Mouse (Mus musculus) gastrocnemius, adult 2 months (tissue): ENCODE measurements around the gene Efcab9. TPM values are rescaled to one million over a fixed set of nuclear protein-coding genes. Genes with fewer than 3 reads are reported as not detected.

Source experiments
- DNase-seq: peaks from one replicate; pipeline ENCODE4 v3.0.0; 2022
- H3K27ac ChIP-seq: fragments of 200-600 bp; 2 replicates; pipeline ENCODE4 v1.8.1; 2022; ENCODE audit warnings: mild to moderate bottlenecking
- H3K4me3 ChIP-seq: fragments of 200-600 bp; 2 replicates; pipeline ENCODE4 v1.8.1; 2022; ENCODE audit warnings: mild to moderate bottlenecking, moderate library complexity
- CTCF ChIP-seq: fragments of 200-600 bp; IDR thresholded peaks from 2 replicates; pipeline ENCODE4 v1.8.1; 2022; ENCODE audit warnings: antibody characterized with exemption, mild to moderate bottlenecking, moderate library complexity
- intact Hi-C: fragments of 180-260 bp; cut with DNase I; formaldehyde crosslinking; loops from one replicate; pipeline ENCODE4 v1.15.1; 2025
- total RNA-seq, 2 experiments: library from RNA; stranded (reverse); gene quantifications; 2 replicates each; pipeline ENCODE4 v1.2.3; 2021

Gene Efcab9
- total RNA-seq, 2 experiments from 2014 or later = 1.0 to 2.0 TPM

GRCm38 (mm10) chr11:32565088-32565487 is 33.2 kb upstream of the Efcab9 start:
- intact Hi-C loops = no loop called here
- H3K4me3 ChIP-seq = peak overlapping the region; percentile 9; the same call in 1 of the 2 replicates
- peak overlapping the region; percentile 74 for H3K27ac ChIP-seq
- DNase-seq = peak; percentile 65
- no peak for TF ChIP-seq CTCF

- no peak for TF ChIP-seq CTCF
- H3K27ac ChIP-seq = peak overlapping the region; percentile 74
- intact Hi-C loops = no loop called here
- no peak for DNase-seq
- peak overlapping the region; percentile 9; the same call in 1 of the 2 replicates for H3K4me3 ChIP-seq
These were observed 32.7 kb upstream of the Efcab9 start for GRCm38 (mm10) chr11:32564629-32565028.

GRCm38 (mm10) chr11:32563660-32564059 is 31.8 kb upstream of the Efcab9 start:
- DNase-seq = no peak
- intact Hi-C loops = no loop called here
- Histone ChIP-seq H3K27ac (peak overlapping the region; percentile 74; the same call in 1 of the 2 replicates), H3K4me3 (no peak overlapping the region)
- TF ChIP-seq CTCF = no peak

- intact Hi-C loops = no loop called here
- DNase-seq = no peak
- no peak for TF ChIP-seq CTCF
- Histone ChIP-seq H3K27ac (peak overlapping the region; percentile 43; the same call in 1 of the 2 replicates), H3K4me3 (no peak overlapping the region)
These were observed 30.8 kb upstream of the Efcab9 start for GRCm38 (mm10) chr11:32562706-32563105.

DNA sequence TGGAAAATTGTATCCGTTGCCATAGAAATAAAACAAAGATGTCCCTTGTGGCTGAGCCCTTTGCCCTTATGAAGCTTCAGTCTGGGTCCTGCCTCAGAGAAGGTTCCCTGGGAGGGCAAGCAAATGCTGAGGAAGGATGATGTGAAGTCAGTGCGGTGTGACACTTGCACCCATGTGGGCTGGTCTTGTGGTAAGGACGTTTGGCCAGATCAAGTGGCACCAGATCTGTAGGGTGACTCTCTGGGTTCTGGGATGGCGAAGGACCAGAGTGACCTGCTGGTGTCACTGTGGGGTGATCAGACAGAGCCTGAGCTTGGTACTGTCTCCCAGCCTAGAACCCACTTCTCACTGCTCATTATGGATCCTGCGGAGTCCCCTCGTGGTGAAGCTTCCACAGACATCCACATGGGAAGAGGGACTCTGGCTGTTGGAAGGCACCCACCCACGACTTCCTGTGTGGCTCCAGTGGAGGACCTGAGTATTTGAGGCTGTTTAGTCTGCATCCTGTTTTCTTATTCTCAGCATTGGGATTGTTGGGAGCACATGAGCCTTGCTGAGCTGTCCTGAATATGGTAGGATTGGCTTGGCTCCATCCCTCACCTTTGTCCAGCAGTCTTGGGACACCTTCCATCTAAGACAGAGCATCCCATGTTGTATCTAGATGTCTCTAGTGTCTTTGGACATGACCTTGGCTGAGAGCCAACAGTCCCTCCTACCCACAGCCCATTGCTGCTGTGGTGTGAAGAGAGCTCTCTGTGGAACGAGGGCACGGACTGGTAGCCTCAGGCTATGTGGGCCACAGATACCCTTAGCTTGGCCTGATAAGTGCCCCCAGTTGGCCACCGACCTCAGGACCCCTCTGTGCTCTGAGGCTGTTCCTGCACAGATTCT is 29.8 kb upstream of the Efcab9 start:
- Histone ChIP-seq H3K4me3 (no peak overlapping the region), H3K27ac (peak overlapping the region; percentile 53)
- no peak for TF ChIP-seq CTCF
- no peak for DNase-seq
- intact Hi-C loops = no loop called here

- Histone ChIP-seq H3K27ac (peak overlapping the region; percentile 16; the same call in 1 of the 2 replicates), H3K4me3 (no peak overlapping the region)
- intact Hi-C loops = no loop called here
- no peak for DNase-seq
- TF ChIP-seq CTCF = no peak
These were observed 28.3 kb upstream of the Efcab9 start for GRCm38 (mm10) chr11:32560015-32560770.

GRCm38 (mm10) chr11:32558677-32559076 is 26.8 kb upstream of the Efcab9 start:
- peak; percentile 50 for DNase-seq
- H3K27ac ChIP-seq = peak overlapping the region; percentile 20; the same call in 1 of the 2 replicates
- intact Hi-C loops = no loop called here
- no peak for TF ChIP-seq CTCF
- H3K4me3 ChIP-seq = no peak overlapping the region

GRCm38 (mm10) chr11:32558026-32558425 is 26.1 kb upstream of the Efcab9 start:
- intact Hi-C loops = no loop called here
- no peak overlapping the region for H3K4me3 ChIP-seq
- no peak for DNase-seq
- TF ChIP-seq CTCF = no peak
- peak overlapping the region; percentile 20; the same call in 1 of the 2 replicates for H3K27ac ChIP-seq

DNA sequence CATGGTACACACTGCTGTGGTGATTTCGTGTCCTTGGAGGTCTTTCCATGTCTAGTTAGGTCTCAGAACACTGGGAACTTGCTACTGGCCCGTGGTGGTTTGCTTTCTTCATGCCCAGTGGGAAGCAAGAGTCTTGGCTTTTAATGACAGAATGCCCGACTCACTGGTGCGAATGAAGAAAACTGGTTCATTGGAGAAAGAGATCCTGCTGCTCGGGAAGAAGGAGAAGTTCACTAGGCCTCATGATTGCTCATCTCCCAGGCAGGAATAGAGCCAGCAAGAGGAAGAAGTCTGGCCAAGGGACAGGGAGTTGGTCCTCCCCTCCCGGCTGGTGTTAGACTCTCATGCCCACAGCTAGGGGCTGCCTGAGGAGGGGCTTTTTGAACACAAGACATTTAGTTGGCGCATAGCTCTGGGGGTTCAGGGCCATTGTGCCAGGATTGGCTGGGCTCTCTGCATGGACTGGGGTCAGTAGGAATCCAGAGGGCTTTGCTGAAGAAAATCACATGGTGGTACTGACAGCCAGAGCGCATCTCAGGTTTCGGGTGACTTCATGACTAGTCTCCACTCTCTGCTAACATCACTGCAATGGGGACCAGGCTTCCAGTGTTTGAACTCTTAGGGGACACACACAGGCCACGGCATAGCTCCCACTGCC is 24.6 kb upstream of the Efcab9 start:
- peak; percentile 50 for DNase-seq
- peak overlapping the region; percentile 56 for H3K27ac ChIP-seq
- no peak overlapping the region for H3K4me3 ChIP-seq
- intact Hi-C loops = no loop called here
- no peak for TF ChIP-seq CTCF

GRCm38 (mm10) chr11:32555103-32555689 is 23.3 kb upstream of the Efcab9 start:
- no peak for DNase-seq
- Histone ChIP-seq H3K4me3 (no peak overlapping the region), H3K27ac (no peak overlapping the region; the same call in 1 of the 2 replicates)
- intact Hi-C loops = no loop called here
- no peak for TF ChIP-seq CTCF

GRCm38 (mm10) chr11:32554141-32555091 is 22.5 kb upstream of the Efcab9 start:
- intact Hi-C loops = no loop called here
- TF ChIP-seq CTCF = no peak
- no peak for DNase-seq
- Histone ChIP-seq H3K4me3 (no peak overlapping the region), H3K27ac (peak overlapping the region; percentile 67)
